Mouse (Mus musculus): ENCODE data around the gene Rrn3.
"Not testable (repeated sequence)": the region's sequence is repeated elsewhere in the genome, so short reads cannot be mapped to it uniquely, and the experiment has no call there.

The Rrn3 gene

DNA sequence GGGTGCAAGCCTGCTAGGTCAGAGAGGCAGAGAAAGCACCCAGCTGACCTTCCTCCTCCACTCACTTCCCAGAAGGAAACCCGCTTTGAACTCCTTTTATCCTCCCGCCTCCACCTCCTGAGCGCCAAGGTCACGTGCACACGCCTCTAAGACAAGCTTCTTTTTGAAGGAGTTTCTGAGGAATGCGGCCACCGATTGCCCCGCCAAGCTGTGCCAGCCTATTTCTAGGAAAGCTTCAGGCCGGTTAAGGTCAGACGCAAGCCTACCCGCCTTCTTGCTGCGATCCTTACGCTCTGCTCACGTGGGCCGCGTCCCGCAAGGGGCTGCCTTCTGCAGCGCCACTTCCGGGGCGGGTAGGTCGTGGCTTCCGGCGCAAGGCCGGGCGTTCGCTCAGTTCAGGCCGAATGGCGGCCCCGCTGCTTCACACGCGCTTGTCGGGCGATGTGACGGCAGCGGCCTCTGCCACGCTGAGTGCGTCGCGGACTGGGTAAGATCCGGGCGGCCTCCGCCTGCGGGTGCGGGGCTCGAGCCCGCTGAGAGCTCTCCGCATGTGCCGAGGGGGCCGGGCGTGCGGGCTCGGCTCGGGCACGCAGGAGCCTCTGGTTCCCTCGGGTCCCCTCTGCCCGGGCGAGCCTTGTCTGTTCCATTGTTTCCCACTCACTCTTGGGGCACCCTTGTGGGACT, at the start of gene Rrn3:
Gene Rrn3, plus strand, starts transcription at position 356 of the 684 bp plus-strand sequence.
- peak; percentile 92 for DNase-seq (ENCODE audit: low spot score)

DNA sequence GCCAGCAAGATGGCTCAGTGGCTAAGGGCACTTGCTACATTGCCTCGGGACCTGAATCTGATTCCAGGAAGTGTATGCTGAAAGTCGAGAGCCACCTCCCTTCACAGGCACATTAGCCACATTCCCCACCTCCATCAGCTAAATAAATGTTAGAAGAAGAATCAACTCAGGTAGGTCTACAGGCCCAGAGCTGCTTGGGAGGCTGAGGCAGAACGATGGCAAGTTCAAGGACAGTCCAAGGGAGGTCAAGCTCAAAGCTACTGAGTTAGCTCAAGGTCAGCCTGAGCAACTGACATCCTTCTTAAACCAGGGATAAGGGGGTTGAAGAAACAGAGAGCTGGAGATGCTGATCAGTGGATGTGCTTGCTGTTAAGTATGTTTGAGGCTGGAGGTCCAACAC, 47.7 kb upstream of the Rrn3 start:
- DNase-seq (ENCODE audit: low spot score), result no peak

GRCm38 (mm10) chr16:13733518-13734137, 46.9 kb upstream of the Rrn3 start:
- peak; percentile 32 for DNase-seq (ENCODE audit: low spot score)

- no peak for DNase-seq (ENCODE audit: low spot score)
These were observed 44.5 kb upstream of the Rrn3 start for GRCm38 (mm10) chr16:13735977-13736376.

DNA sequence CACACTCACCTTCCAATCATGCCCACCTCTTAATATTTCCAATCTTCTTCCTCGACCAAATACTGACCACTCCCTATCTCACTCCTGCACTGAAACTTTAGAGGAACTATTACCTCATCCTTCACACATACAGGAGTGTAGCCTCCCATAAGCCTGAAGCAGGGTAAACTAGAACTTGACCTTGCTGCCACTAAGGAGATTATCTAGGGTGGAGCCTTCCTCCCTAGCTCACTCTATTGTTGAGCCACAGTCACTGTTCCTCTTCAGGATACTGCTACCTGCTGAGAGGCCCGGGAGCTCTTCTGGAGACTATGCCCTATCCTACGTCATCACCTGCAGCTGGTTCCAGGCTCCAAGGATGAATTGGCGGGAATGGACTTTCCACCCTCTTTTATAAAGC, 41.5 kb upstream of the Rrn3 start:
- not testable (repeated sequence) for DNase-seq (ENCODE audit: low spot score)

GRCm38 (mm10) chr16:13740844-13741243, 39.7 kb upstream of the Rrn3 start:
- no peak for DNase-seq (ENCODE audit: low spot score)

GRCm38 (mm10) chr16:13747708-13748107, 32.8 kb upstream of the Rrn3 start:
- no peak for DNase-seq (ENCODE audit: low spot score)

DNA sequence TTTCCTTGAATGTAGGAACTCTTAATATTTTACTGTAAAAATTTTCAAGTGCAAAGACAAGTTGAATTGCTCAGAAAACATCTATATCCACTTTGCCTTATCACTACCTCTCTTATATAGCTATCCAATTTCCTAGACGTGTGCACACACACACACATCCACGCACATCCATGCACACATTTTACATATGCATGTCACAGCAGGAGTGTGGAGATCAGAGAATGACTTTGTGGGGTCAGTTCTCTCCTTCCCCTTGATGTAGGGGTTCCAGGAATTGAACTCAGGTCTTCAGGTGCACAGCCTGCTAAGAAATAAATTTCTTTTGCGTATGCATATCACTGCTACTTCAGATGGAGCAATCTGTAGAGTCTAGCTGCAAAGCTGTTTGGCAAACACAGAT, 32.4 kb upstream of the Rrn3 start:
- DNase-seq (ENCODE audit: low spot score), result no peak

DNA sequence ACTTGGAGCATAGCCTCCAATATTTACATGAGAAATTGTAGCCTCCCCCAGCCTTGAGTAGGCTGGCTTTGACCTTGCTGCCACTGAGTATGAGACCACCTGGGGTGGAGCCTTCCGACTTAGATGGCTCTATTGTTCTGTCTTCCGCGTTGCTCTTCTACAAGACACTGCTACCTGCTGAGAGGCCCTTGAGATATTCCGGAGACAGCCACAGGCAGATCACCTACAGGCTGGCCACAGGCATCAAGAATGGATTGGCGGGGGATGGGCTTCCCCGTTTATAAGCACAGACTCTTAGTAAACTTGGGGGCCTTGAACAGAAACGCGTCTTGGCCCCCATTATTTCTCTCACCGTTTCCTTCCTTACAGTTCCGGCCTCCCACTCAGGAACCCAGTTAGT, 31.7 kb upstream of the Rrn3 start:
- not testable (repeated sequence) for DNase-seq (ENCODE audit: low spot score)

GRCm38 (mm10) chr16:13749306-13749705, 31.2 kb upstream of the Rrn3 start:
- DNase-seq (ENCODE audit: low spot score), result no peak

- DNase-seq (ENCODE audit: low spot score), result no peak
These were observed 30.5 kb upstream of the Rrn3 start for GRCm38 (mm10) chr16:13749981-13750380.

- DNase-seq (ENCODE audit: low spot score), result no peak
These were observed 29.9 kb upstream of the Rrn3 start for GRCm38 (mm10) chr16:13750626-13751025.

DNA sequence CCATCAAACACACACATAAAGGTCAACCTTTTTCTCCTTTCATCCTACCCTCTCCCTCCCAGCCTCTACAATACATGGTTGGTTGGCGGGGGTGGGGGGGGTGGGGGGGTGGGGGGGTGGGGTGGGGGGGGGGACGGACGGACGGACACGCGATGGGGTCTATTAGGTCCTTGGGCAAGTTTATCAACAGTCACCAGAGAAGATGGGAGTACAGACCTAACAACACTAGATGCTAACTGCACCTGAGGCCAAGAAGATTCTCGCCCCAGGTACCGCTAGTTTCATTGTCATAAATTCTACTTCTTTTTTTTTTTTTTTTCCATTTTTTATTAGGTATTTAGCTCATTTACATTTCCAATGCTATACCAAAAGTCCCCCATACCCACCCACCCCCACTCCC, 26.5 kb upstream of the Rrn3 start:
- no peak for DNase-seq (ENCODE audit: low spot score)

- peak; percentile 93 for DNase-seq (ENCODE audit: low spot score)
These were observed 25.9 kb upstream of the Rrn3 start for GRCm38 (mm10) chr16:13754400-13755190.

- no peak for DNase-seq (ENCODE audit: low spot score)
These were observed 22.7 kb upstream of the Rrn3 start for GRCm38 (mm10) chr16:13757823-13758222.

DNA sequence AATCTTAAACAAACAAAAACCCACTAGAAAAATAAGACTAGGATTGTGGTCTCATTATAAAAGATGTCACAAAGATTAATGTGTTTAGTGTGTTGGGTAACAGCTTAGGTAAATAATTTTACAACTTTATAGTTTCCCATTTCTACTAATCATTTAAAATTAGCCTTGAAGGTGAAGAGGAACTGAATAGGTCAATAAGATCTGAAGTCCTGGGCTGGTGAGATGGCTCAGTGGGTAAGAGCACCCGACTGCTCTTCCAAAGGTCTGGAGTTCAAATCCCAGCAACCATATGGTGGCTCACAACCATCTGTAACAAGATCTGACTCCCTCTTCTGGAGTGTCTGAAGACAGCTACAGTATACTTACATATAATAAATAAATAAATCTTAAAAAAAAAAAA, 17.7 kb upstream of the Rrn3 start:
- DNase-seq (ENCODE audit: low spot score), result not testable (repeated sequence)

- DNase-seq (ENCODE audit: low spot score), result no peak
These were observed 16.0 kb upstream of the Rrn3 start for GRCm38 (mm10) chr16:13764519-13764918.

DNA sequence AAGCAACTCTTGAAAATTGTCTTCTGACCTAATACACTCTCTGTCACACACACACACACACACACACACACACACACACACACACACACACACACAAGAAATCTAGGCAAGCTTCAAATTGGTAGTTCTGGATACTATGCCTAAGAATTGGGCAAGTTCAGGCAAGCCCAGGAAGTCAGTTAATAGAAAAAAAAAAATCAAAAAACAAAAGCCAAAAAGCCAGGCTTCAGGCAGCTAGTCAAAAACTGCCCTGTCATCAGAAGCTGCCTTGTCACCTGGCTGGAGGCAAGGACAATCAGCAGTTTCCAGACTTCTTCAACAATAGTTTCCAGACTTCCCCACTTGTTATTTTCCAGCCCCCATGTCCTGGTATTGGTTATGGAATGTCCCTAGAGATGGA, 14.1 kb upstream of the Rrn3 start:
- DNase-seq (ENCODE audit: low spot score), result no peak

- not testable (repeated sequence) for DNase-seq (ENCODE audit: low spot score)
These were observed 8.9 kb upstream of the Rrn3 start for GRCm38 (mm10) chr16:13771603-13772002.

GRCm38 (mm10) chr16:13772051-13772450, 8.5 kb upstream of the Rrn3 start:
- not testable (repeated sequence) for DNase-seq (ENCODE audit: low spot score)

GRCm38 (mm10) chr16:13774011-13774410, 6.5 kb upstream of the Rrn3 start:
- DNase-seq (ENCODE audit: low spot score), result not testable (repeated sequence)

- DNase-seq (ENCODE audit: low spot score), result not testable (repeated sequence)
These were observed 5.9 kb upstream of the Rrn3 start for GRCm38 (mm10) chr16:13774651-13775050.

- DNase-seq (ENCODE audit: low spot score), result no peak
These were observed 708 bp downstream of the Rrn3 start for GRCm38 (mm10) chr16:13781216-13781615.

Measured in T-cell, adult 2 months (primary cell).